Mouse (Mus musculus): ENCODE results near the gene Rwdd2b.

Rwdd2b gene

GRCm38 (mm10) chr16:87420662-87421061 is 19.7 kb downstream of the Rwdd2b start:
- no peak for DNase-seq (ENCODE audit: low spot score in 2 of 2)

DNA sequence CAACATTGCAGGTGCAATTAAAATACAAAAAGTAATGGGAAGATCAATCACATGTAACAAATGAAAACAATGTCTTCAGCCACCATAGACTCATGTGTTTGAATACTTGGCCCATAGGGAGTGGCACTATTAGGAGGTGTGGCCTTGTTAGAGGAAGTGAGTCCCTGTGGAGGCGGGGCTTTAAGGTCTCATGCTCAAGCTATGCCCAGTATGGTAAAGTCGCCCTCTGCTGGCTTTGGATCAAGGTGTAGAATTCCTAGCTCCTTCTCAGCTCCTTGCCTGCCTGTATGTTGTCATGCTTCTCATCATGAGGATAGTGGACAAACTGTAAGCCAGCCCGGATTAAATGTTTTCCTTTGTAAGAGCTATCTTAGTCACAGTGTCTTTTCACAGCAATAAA is 35.4 kb downstream of the Rwdd2b start:
- DNase-seq (ENCODE audit: low spot score in 2 of 2) = no peak

GRCm38 (mm10) chr16:87393813-87394548 is 46.4 kb downstream of the Rwdd2b start:
- DNase-seq (ENCODE audit: low spot score in 2 of 2) = peak; percentile 23 to 38

- DNase-seq (ENCODE audit: low spot score in 2 of 2) = no peak
Measured at GRCm38 (mm10) chr16:87387444-87387977, 52.9 kb downstream of the Rwdd2b start.

GRCm38 (mm10) chr16:87384366-87384765 is 56.0 kb downstream of the Rwdd2b start:
- no peak for DNase-seq (ENCODE audit: low spot score in 2 of 2)

Data from frontal cortex, postnatal 10 days (tissue).